8 mouse cellular contexts compared by ENCODE assay signal in the genomic region with DNA sequence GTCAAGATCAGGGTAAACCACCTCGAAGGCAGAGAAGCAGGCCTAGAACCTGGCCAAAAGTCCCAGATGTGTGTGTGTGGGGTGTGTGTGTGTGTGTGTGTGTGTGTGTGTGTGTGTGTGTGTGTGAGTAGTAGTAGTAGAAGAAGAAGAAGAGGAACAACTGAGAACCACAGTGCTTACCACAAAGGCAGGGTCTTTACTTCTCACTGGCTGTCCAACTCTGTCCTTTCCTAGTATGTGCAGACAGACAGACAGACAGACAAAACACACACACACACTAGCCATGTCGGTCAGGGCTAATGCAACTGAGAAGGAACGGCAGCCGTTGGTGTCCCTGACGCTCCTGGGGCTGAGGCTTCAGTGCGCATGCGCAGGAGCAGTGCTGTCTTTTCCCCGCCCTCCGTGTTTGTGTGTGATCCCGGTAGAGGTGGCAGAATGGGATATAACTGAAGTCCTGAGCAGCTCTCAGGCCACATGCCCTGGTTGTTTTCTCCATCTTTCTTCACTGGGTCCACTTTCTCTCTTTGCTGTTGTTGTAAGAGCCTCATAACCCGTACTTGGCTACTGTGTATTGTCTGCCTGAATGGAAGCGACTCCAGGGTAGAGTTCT.
DNase-seq lines count a peak whose midpoint lies in the region; ATAC-seq and TF ChIP-seq lines count a peak whose summit lies in the region.

No protein-coding gene starts in this region.

- 74% methylated on average over 12 of the region's 12 CpGs for WGBS in embryonic facial prominence, embryonic 11.5 days
- WGBS in spleen, adult 2 months: 40% methylated on average over 12 of the region's 12 CpGs

- no peaks in the 10 kb centered on the region for H3K27me3 ChIP-seq in embryonic facial prominence, embryonic 11.5 days (ENCODE audit: control insufficient read depth, insufficient read depth, low read length)
- H3K27me3 ChIP-seq in spleen, adult 2 months (ENCODE audit: control insufficient read depth, insufficient read depth, low read length): no peaks in the 10 kb centered on the region

- H3K9ac ChIP-seq in embryonic facial prominence, embryonic 11.5 days (replicated peaks; ENCODE audit: low read length): no peak overlapping the region

- DNase-seq in right cerebral cortex, postnatal 14 days: peak; percentile 33
- no peak for DNase-seq in right cerebral cortex, postnatal 25 days
- DNase-seq in embryonic facial prominence, embryonic 11.5 days (ENCODE audit: low spot score): peak; percentile 42
- DNase-seq in heart, postnatal 14 days: peak; percentile 54 to 58
- peak; percentile 74 for DNase-seq in kidney, postnatal 14 days
- peak; percentile 60 for DNase-seq in lung, postnatal 14 days
- DNase-seq in spleen, adult 2 months (ENCODE audit: low read depth in 1 of 2, low spot score in 2 of 2): peak in 1 of 2 experiments; percentile 36
- no peak for DNase-seq in frontal cortex, adult 2 months (ENCODE audit: extremely low spot score in 1 of 2, low spot score in 1 of 2)

- TF ChIP-seq POLR2A in spleen, adult 2 months (IDR thresholded peaks at IDR 0.05; ENCODE audit: low read depth, low read length): no peak

- no peaks in the 10 kb centered on the region for H3K36me3 ChIP-seq in embryonic facial prominence, embryonic 11.5 days (replicated peaks; ENCODE audit: control insufficient read depth, insufficient read depth, low read depth, low read length)
- no peaks in the 10 kb centered on the region for H3K36me3 ChIP-seq in spleen, adult 2 months (ENCODE audit: control insufficient read depth, insufficient read depth, low read length)

- H3K9me3 ChIP-seq in embryonic facial prominence, embryonic 11.5 days (replicated peaks; ENCODE audit: control insufficient read depth, low read length): no peaks in the 10 kb centered on the region

- H3K4me3 ChIP-seq in embryonic facial prominence, embryonic 11.5 days (ENCODE audit: low read depth, low read length): no peak overlapping the region
- peak overlapping the region; percentile 29 for H3K4me3 ChIP-seq in spleen, adult 2 months (ENCODE audit: extremely low read depth, insufficient read depth, insufficient read length)

- H3K27ac ChIP-seq in embryonic facial prominence, embryonic 11.5 days (replicated peaks; ENCODE audit: low read depth, low read length): no peak overlapping the region
- no peak overlapping the region for H3K27ac ChIP-seq in spleen, adult 2 months (ENCODE audit: insufficient read depth, low read length)

- intact Hi-C loops in heart, postnatal 14 days (cut with DNase I): loop anchor here (10.0 kb wide), 1 partner anchor 398 kb away; no protein-coding TSS in a partner anchor

- no peak for ATAC-seq in embryonic facial prominence, embryonic 11.5 days (replicated peaks; ENCODE audit: insufficient number of reproducible peaks, low FRiP score, low TSS enrichment, low read depth)

- no peak overlapping the region for H3K4me2 ChIP-seq in embryonic facial prominence, embryonic 11.5 days (ENCODE audit: low read depth, low read length)

- TF ChIP-seq CTCF in spleen, adult 2 months (IDR thresholded peaks at IDR 0.05; ENCODE audit: extremely low read depth, insufficient read depth, insufficient read length, insufficient replicate concordance): no peak

- H3K4me1 ChIP-seq in embryonic facial prominence, embryonic 11.5 days (ENCODE audit: control insufficient read depth, insufficient read depth, low read length): 0 out of 2 replicates have a peak, but pooled peaks cover 6% of the 10 kb centered on the region
- H3K4me1 ChIP-seq in spleen, adult 2 months (ENCODE audit: control insufficient read depth, insufficient read depth, insufficient read length): no peaks in the 10 kb centered on the region; the same call in 1 of the 2 replicates

Comparison
In these comparisons a context has a peak if more than half of its experiments do, and no peak if none do; other contexts are left out.
1. DNase-seq: peak in right cerebral cortex, postnatal 14 days (single experiment), embryonic facial prominence, embryonic 11.5 days (single experiment), heart, postnatal 14 days (2 of 2), kidney, postnatal 14 days (single experiment) and lung, postnatal 14 days (single experiment); none in right cerebral cortex, postnatal 25 days (single experiment) and frontal cortex, adult 2 months (0 of 2).